Mouse (Mus musculus): ENCODE measurements around the gene Pxn.
A peak's percentile ranks its signal among the peaks of the same experiment; 100 is the strongest.
"Not testable (repeated sequence)": the region's sequence is repeated elsewhere in the genome, so short reads cannot be mapped to it uniquely, and the experiment has no call there.

The Pxn gene

GRCm38 (mm10) chr5:115485489-115486205, 20.8 kb upstream of the Pxn start:
- DNase-seq (ENCODE audit: low read depth in 2 of 2, low spot score in 2 of 2) = no peak

DNA sequence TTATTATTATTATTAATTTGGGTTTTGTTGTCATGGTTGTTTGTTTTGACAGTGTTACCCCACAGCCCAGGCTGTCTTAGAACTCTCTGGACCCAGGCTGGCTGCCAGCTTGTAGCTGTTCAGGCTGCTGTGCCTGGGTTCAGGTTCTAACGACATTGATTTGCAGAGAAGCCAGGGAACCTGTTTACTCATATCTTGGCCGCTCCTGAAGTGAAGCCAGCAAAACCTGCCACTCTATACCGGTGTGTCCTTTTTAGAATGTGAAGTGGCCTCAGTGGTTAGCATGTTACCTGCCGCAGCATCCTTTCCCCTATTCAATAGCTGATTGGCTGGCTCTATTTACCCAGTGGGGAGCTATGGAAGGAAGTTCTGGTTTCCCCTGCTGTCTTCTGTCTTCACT, 19.8 kb upstream of the Pxn start:
- no peak for DNase-seq (ENCODE audit: low read depth in 2 of 2, low spot score in 2 of 2)

GRCm38 (mm10) chr5:115487353-115487752, 19.1 kb upstream of the Pxn start:
- DNase-seq (ENCODE audit: low read depth in 2 of 2, low spot score in 2 of 2) = no peak

GRCm38 (mm10) chr5:115487942-115488580, 18.4 kb upstream of the Pxn start:
- no peak for DNase-seq (ENCODE audit: low read depth in 2 of 2, low spot score in 2 of 2)

- DNase-seq (ENCODE audit: low read depth in 2 of 2, low spot score in 2 of 2) = peak; percentile 85 to 90
Observed at GRCm38 (mm10) chr5:115488841-115489698, 17.4 kb upstream of the Pxn start.

- peak; percentile 89 to 90 for DNase-seq (ENCODE audit: low read depth in 2 of 2, low spot score in 2 of 2)
Observed at GRCm38 (mm10) chr5:115489699-115490637, 16.5 kb upstream of the Pxn start.

GRCm38 (mm10) chr5:115490638-115491000, 15.9 kb upstream of the Pxn start:
- DNase-seq (ENCODE audit: low read depth in 2 of 2, low spot score in 2 of 2) = peak in 1 of 2 experiments; percentile 15

DNA sequence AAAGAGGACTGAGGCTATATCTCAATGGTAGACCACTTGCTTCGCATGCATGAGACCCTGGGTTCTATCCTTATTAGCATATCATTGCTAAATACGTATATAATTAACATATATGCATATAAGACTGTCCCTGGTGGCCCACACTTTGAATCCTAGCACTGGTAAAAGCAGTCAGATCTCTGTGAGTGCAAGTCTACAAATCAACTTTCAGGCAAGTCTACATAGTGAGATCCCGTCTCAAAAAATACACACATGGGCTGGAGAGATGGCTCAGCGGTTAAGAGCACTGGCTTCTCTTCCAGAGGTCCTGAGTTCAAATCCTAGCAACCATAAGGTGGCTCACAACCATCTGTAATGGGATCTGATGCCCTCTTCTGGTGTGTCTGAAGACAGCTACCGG, 15.4 kb upstream of the Pxn start:
- DNase-seq (ENCODE audit: low read depth in 2 of 2, low spot score in 2 of 2) = no peak

GRCm38 (mm10) chr5:115491771-115492322, 14.6 kb upstream of the Pxn start:
- DNase-seq (ENCODE audit: low read depth in 2 of 2, low spot score in 2 of 2) = peak in 1 of 2 experiments; percentile 26

DNA sequence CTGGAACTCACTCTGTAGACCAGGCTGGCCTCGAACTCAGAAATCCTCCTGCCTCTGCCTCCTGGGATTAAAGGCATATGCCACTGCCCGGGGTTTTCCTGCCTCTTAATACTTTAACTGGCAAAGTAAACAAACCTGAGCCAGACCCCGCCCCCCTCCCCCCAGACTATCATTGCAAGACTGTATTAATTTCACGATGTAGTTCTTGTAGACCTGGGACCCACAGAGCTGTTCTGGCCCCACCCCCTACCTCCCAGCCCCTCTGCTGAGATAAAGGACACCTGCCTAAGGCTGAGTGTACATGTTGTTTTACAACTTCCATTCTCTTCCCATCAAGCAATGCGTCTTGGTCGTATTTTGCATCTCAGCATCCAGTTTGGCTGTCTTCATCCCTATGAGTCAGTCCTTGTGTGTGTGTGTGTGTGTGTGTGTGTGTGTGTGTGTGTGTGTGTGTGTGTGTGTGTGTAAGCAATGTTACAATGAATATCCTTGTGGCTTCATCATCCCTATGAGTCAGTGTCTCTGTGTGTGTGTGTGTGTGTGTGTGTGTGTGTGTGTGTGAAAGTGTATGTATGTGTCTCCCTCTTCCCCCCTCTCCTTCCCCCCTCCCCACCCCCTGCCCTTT, 13.7 kb upstream of the Pxn start:
- DNase-seq (ENCODE audit: low read depth in 2 of 2, low spot score in 2 of 2) = no peak

DNA sequence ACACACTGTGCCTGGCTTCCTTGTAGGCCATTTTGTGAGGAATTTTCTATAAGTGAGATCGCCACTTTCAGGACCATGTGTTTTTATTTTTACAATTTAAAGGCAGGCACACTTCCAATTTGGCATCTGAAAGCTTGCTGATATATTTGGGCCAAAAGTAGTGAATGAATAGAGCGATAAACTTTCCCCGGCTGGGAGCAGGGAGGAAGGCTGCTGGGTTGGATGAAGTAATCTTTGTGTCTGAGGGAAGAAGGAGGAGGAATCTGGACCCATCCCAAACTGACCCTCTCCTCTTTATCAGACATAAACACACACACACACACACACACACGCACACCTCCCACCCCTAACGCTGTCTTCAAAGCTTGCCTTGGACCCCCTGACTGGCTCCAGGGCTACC, 13.0 kb upstream of the Pxn start:
- DNase-seq (ENCODE audit: low read depth in 2 of 2, low spot score in 2 of 2) = no peak

DNA sequence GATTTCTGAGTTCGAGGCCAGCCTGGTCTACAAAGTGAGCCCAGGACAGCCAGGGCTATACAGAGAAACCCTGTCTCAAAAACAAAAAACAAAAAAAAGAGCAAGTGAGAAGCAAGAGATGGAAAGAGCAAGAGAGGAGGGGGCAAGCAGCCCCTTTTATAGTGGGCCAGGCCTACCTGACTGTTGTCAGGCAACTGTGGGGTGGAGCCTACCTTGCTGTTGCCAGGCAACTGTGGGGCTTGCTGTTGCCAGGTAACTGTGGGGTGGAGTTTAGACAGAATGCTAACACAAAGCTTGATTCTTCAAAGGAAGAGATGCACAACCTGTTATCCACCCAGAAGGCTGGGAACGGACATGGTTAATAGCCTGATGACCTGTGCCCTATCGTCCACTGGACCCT, 10.9 kb upstream of the Pxn start:
- DNase-seq (ENCODE audit: low read depth in 2 of 2, low spot score in 2 of 2) = not testable (repeated sequence)

DNA sequence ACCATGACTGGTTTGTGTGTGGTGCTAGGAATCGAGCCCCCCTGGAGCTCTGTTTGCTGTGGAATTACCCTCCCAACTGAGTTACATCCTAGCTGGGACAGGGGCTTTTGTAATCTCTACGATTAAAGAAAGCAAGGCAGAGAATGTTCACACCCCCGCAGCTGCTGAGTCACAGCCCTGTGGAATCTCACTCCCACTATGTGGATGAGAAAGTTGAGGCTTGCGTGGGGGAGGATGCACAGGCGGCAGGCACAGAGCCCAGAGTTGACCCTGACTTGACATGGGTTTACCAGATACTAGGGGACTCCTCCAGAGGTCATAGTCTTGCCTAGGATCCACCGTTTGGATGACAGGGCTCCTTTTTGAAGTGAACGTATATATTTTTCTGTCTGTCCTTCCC, 9.4 kb upstream of the Pxn start:
- DNase-seq (ENCODE audit: low read depth in 2 of 2, low spot score in 2 of 2) = no peak

- DNase-seq (ENCODE audit: low read depth in 2 of 2, low spot score in 2 of 2) = no peak
Observed at GRCm38 (mm10) chr5:115498307-115499240, 7.9 kb upstream of the Pxn start.

GRCm38 (mm10) chr5:115500383-115500935, 6.0 kb upstream of the Pxn start:
- DNase-seq (ENCODE audit: low read depth in 2 of 2, low spot score in 2 of 2) = no peak

- no peak for DNase-seq (ENCODE audit: low read depth in 2 of 2, low spot score in 2 of 2)
Observed at GRCm38 (mm10) chr5:115503035-115503434, 3.4 kb upstream of the Pxn start.

DNA sequence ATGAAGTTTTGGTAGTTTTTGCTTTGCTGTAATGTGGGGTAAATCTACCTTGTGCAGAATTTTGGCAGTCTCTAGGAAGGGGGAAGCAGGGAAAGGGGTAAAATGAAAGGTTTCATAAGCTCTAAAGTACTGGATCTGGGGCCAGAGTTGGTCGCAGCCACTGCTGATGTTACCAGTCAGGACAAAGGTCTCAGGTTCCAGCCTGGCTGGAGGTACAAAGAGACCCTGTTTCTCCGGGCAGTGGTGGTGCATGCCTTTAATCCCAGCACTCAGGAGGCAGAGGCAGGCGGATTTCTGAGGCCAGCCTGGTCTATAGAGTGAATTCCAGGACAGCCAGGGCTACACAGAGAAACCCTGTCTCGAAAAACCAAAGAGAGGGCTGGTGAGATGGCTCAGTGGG, 859 bp upstream of the Pxn start:
- not testable (repeated sequence) for DNase-seq (ENCODE audit: low read depth in 2 of 2, low spot score in 2 of 2)

- DNase-seq (ENCODE audit: low read depth in 2 of 2, low spot score in 2 of 2) = no peak
Observed at GRCm38 (mm10) chr5:115507267-115507980, 948 bp downstream of the Pxn start.
